Mouse (Mus musculus): ENCODE measurements around the gene Itpk1. TPM values are rescaled to one million over a fixed set of nuclear protein-coding genes. Genes with fewer than 3 reads are reported as not detected.

Gene Itpk1
- total RNA-seq (2022): 10 to 100 TPM; 57.5 to 71.0 (median 61.8) TPM

GRCm38 (mm10) chr12:102704457-102705198 is at the start of gene Itpk1:
TSS of gene Itpk1 (minus strand) at chr12:102704930.
- DNase-seq (ENCODE audit: low spot score in 2 of 2): no peak

DNA sequence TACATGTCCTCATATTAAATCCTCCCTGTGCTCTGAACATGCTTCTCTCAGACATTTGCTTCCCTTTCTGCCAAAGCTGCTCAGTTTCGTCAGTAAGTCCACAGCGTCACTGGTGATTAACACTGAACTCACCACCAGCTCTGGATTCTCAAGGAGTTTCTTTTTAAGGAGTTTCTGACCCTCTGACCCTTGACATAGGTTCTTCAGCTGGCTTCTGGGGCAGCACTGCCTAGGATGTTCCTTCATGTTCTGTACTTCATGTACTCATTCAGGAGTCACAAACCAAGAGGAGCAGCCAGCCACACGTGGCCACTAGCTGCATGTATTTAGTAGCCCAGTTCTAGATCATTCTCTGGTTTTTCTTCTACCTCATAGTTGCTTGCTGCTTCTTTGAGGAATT is 43.5 kb upstream of the Itpk1 start:
- no peak for DNase-seq (ENCODE audit: low spot score in 2 of 2)

GRCm38 (mm10) chr12:102744839-102745238 is 40.1 kb upstream of the Itpk1 start:
- DNase-seq (ENCODE audit: low spot score in 2 of 2): no peak

GRCm38 (mm10) chr12:102743589-102744574 is 39.2 kb upstream of the Itpk1 start, which contains the start of the genes Moap1 and Tmem251:
TSS of gene Moap1 (minus strand) at chr12:102743661.
TSS of gene Tmem251 (plus strand) at chr12:102743762.
- DNase-seq (ENCODE audit: low spot score in 2 of 2): peak; percentile 82 to 88

- DNase-seq (ENCODE audit: low spot score in 2 of 2): peak in 1 of 2 experiments; percentile 40
Measured at GRCm38 (mm10) chr12:102743036-102743588, 38.4 kb upstream of the Itpk1 start.

GRCm38 (mm10) chr12:102742056-102742455 is 37.3 kb upstream of the Itpk1 start:
- DNase-seq (ENCODE audit: low spot score in 2 of 2): no peak

GRCm38 (mm10) chr12:102740285-102740684 is 35.6 kb upstream of the Itpk1 start:
- no peak for DNase-seq (ENCODE audit: low spot score in 2 of 2)

- DNase-seq (ENCODE audit: low spot score in 2 of 2): no peak
Measured at GRCm38 (mm10) chr12:102739096-102739495, 34.4 kb upstream of the Itpk1 start.

- peak in 1 of 2 experiments; percentile 44 for DNase-seq (ENCODE audit: low spot score in 2 of 2)
Measured at GRCm38 (mm10) chr12:102733381-102733780, 28.7 kb upstream of the Itpk1 start.

DNA sequence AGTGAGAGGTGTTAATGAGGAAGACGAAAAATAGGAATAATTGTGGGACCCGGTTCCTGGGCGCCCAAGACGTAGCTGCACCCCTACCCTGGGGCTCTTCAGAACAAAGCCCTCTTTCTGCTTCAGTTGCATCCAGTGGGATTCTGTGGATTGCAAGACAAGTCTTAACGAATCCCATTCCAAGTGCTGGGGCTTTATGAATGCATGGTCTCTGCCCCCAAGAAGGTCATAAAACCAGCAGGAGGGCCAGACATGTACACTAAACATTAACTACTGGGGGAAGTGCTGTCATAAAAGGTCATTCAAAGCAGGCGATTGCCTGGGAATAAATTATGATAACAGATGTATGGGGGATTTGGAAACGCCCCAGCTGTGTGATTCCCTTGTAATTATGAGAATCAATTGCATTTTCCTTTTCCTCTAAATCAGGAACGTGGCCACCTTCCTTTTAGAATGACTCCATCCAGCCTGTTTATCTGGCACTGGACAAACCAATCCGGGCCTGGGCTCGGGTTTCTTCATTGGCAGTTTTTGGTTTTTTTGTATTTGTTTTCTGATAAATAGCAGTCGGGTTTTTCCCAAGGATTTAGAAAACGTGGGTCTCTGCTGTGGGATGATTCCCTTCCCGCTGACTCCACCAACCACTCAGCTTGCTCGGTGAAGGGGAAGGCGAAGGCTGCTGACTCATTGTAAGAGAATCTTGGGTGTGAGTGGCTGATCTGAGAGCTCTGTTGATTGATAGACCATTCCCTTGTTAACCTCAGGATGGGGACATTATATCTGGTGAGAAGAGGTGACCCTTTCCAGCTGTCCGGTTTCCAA is 26.3 kb upstream of the Itpk1 start:
- DNase-seq (ENCODE audit: low spot score in 2 of 2): no peak

DNA sequence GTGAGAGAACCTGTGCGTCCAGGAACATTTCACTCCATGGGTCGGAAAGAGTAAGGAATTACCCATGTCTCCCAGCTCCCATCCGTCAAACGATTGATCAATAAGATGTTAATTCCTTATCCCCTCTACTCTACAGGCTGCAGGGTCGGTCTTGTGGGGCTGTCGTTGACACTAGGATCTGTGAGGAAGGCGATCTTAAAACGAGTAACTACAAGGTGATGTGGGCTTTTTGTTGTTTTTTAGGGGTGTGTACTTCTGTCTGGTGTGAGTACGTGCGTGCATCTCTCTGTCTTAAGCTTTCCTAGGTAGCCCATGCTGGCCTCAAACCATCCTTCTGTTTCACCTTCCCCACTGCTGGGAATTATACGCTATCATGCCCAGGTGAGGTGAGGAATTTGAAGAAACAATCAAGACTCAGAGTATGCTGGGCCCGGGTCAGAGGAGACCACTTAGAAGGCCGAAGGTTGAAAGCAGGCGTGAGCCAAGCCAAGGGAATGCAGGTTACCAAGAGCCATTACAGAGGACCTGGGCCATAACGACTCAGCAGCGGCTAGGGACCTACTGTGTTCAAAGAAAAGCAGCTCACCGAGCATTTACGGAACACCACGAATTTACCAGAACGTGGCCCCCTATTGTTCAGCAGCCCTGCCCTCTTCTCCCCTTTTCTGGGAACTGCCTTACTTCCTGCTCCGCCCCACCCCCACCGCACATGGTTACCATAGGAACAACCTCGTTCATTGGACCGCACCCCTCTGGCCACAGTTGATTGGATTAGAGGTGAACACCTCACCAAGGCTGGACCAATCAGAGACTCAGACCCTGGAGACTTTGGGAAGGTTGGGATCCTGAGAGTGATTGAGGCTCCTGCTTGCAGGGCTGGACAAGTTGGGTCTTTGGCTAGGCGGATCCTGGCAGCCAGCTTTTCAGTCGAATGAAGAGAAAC is 25.4 kb upstream of the Itpk1 start:
- DNase-seq (ENCODE audit: low spot score in 2 of 2): peak; percentile 78 to 84

DNA sequence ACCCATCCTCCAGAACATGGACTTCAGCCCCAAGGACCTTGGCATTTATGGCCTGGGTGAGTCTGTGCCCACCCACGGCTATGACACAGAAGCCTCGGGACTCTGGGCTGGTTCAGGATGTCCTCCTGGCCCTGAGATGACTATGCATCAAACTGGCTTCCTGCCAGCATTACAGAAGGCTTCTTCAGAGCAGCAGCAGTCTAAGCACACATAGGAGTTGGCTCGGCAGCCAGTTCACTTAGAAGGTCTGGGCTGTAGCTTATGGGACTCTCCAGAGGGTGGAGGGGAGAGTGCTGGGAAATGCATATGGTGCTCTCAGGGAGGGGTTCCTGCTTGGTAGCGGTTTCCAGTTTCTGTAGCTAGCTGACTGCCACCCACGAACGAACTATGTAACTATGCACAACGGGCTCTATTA is 21.0 kb upstream of the Itpk1 start:
- DNase-seq (ENCODE audit: low spot score in 2 of 2): no peak

GRCm38 (mm10) chr12:102725146-102725545 is 20.4 kb upstream of the Itpk1 start:
- no peak for DNase-seq (ENCODE audit: low spot score in 2 of 2)

DNA sequence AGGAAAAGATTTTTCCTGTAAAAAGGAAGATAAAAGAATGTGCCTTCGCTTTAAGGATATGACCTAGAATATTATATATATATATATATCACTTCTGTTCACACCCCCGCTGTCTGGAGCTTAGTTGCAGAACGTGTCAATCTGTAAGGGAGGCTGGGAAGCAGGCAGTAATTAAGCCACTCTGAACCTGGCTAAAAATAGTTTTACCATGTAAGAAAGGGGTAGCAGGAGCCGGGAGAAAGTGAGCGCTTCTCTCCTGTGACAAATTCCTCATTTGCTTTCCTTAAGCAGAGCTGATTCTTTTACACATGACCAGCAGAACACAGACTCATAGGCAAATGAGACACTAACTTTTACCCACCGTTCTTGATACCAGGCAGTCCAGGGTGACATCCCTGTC is 19.1 kb upstream of the Itpk1 start:
- no peak for DNase-seq (ENCODE audit: low spot score in 2 of 2)

- DNase-seq (ENCODE audit: low spot score in 2 of 2): no peak
Measured at GRCm38 (mm10) chr12:102722966-102723365, 18.2 kb upstream of the Itpk1 start.

- DNase-seq (ENCODE audit: low spot score in 2 of 2): no peak
Measured at GRCm38 (mm10) chr12:102722451-102722850, 17.7 kb upstream of the Itpk1 start.

DNA sequence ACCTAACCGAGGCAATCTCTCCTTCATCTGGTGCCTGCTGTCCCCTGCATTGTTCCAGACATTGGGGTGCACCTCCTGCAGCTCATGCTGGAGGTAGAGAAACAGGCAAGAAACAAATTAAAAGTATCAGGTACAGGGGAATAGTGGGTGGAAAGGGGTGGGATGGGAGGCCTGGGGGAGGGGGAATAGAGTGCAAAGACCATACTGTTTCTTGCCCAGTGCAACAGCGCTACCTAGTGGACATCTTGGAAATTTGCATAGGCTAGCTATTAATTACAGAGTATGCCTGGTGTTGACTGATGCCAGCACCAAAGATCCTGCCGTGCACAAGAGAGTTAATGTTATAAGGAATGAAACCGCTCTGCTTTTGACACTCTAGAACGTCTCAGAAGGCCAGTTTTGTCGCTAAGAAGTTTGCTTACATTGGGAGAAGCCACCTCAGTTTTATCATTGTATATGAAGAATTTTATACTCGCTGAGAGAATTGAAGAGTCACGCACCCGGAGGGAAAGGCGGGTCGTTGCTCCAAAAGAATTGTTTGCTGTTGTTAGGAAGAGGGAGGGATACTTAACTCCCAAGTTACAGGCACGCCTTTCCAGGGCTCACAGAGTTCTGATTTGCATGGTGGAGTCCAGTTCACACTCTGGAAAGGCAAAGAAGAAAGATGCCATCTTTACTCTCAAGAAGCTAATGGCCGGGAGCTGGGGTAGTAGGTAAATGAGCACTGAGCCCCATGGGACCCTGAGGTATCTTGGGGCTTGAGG is 15.0 kb upstream of the Itpk1 start:
- no peak for DNase-seq (ENCODE audit: low spot score in 2 of 2)

- DNase-seq (ENCODE audit: low spot score in 2 of 2): no peak
Measured at GRCm38 (mm10) chr12:102714654-102715395, 10.1 kb upstream of the Itpk1 start.
